Mouse (Mus musculus) layer of hippocampus, adult 8-10 months (tissue): ENCODE data around the gene Cyp2b19. TPM values are rescaled to one million over a fixed set of nuclear protein-coding genes. Genes with fewer than 3 reads are reported as not detected.

Experiments
- total RNA-seq, 4 experiments: library from RNA; stranded (reverse); gene quantifications; 2 replicates each; pipeline ENCODE4 v1.2.4; 2022

The Cyp2b19 gene
- total RNA-seq, 4 experiments from 2014 or later: not detected

Other genes with a start within 250 kb of the Cyp2b19 start
- gene Nlrp9a, start 222.1 kb upstream of the Cyp2b19 start, total RNA-seq: not detected
- not detected for gene Vmn1r185, start 138.7 kb upstream of the Cyp2b19 start, total RNA-seq
- gene Cyp2b23, start 70.7 kb upstream of the Cyp2b19 start, total RNA-seq: not detected
- not detected for gene Cyp2g1, start 51.8 kb downstream of the Cyp2b19 start, total RNA-seq
- not detected for gene Cyp2a5, start 78.2 kb downstream of the Cyp2b19 start, total RNA-seq
- under 1 TPM in 1 of 4 experiments, not detected in 3; 0.17 TPM for gene Cyp2a22, start 182.2 kb downstream of the Cyp2b19 start, total RNA-seq